Mouse (Mus musculus) forelimb bud, embryonic 11.5 days (tissue): ENCODE data around the gene Orai2.
"Not testable (repeated sequence)": the region's sequence is repeated elsewhere in the genome, so short reads cannot be mapped to it uniquely, and the experiment has no call there.

ENCODE experiments used
- DNase-seq: peaks from one replicate; pipeline ENCODE4 v3.0.0-alpha.2; 2012; ENCODE audit warnings: low read depth, low spot score

Orai2 gene

GRCm38 (mm10) chr5:136137658-136138274 is 32.7 kb downstream of the Orai2 start:
- DNase-seq = peak; percentile 43

GRCm38 (mm10) chr5:136136292-136136990 is 34.1 kb downstream of the Orai2 start:
- no peak for DNase-seq

GRCm38 (mm10) chr5:136135571-136136291 is 34.8 kb downstream of the Orai2 start, which contains the start of the genes Lrwd1 and Alkbh4:
Gene Lrwd1 (minus strand): TSS chr5:136136074.
Gene Alkbh4 (plus strand): TSS chr5:136136146.
- DNase-seq = peak; percentile 94

- DNase-seq = no peak
These were observed 48.3 kb downstream of the Orai2 start for GRCm38 (mm10) chr5:136122165-136122564.

- DNase-seq = no peak
These were observed 53.8 kb downstream of the Orai2 start for GRCm38 (mm10) chr5:136116784-136117112.

- DNase-seq = peak; percentile 96
These were observed 54.4 kb downstream of the Orai2 start, which contains the start of gene Polr2j for GRCm38 (mm10) chr5:136115891-136116783. Gene Polr2j (plus strand): TSS chr5:136116631.

GRCm38 (mm10) chr5:136113546-136113945 is 57.0 kb downstream of the Orai2 start:
- DNase-seq = not testable (repeated sequence)

GRCm38 (mm10) chr5:136109042-136109441 is 61.5 kb downstream of the Orai2 start:
- DNase-seq = no peak

- no peak for DNase-seq
These were observed 62.0 kb downstream of the Orai2 start for GRCm38 (mm10) chr5:136108486-136108885.

- DNase-seq = peak; percentile 55
These were observed 66.0 kb downstream of the Orai2 start for GRCm38 (mm10) chr5:136104511-136104910.

- peak; percentile 88 for DNase-seq
These were observed 68.3 kb downstream of the Orai2 start for GRCm38 (mm10) chr5:136102099-136102820.

- DNase-seq = no peak
These were observed 72.0 kb downstream of the Orai2 start for GRCm38 (mm10) chr5:136098536-136098935.
